Mouse (Mus musculus) MEL (cell line): ENCODE data around the gene Ly6g6c.

Source experiments
- E2F4 ChIP-seq: IDR thresholded peaks from 2 replicates; pipeline ENCODE4 v1.6.1; 2011; ENCODE audit warnings: low read depth, low read length, improper control_type of control experiment, borderline replicate concordance
- MAFK ChIP-seq: IDR thresholded peaks from 2 replicates; pipeline ENCODE4 v1.6.1; 2011; ENCODE audit warnings: low read depth, mild to moderate bottlenecking, low read length, improper control_type of control experiment, borderline replicate concordance
- MEF2A ChIP-seq: IDR thresholded peaks from 2 replicates; pipeline ENCODE4 v1.6.1; 2014; ENCODE audit warnings: low read depth, mild to moderate bottlenecking, inconsistent platforms, low read length, improper control_type of control experiment; ENCODE audit not compliant: poor library complexity, insufficient replicate concordance, severe bottlenecking; ENCODE audit errors: extremely low read depth
- NRF1 ChIP-seq: IDR thresholded peaks from 2 replicates; pipeline ENCODE4 v1.6.1; 2014; ENCODE audit warnings: low read depth, mild to moderate bottlenecking, inconsistent platforms, low read length, improper control_type of control experiment, moderate library complexity; ENCODE audit not compliant: poor library complexity, insufficient read depth, severe bottlenecking
- POLR2AphosphoS2 ChIP-seq: IDR thresholded peaks from 2 replicates; pipeline ENCODE4 v1.6.1; 2011; ENCODE audit warnings: low read length, improper control_type of control experiment

GRCm38 (mm10) chr17:35019894-35020293, 45.3 kb upstream of the Ly6g6c start:
- no peak for TF ChIP-seq POLR2AphosphoS2
- TF ChIP-seq E2F4: no peak
- no peak for TF ChIP-seq MAFK
- TF ChIP-seq MEF2A: no peak
- no peak for TF ChIP-seq NRF1
